Mouse (Mus musculus) kidney, adult 8-10 months (tissue): Measurements from ENCODE around the gene Clmp.
A peak's percentile ranks its signal among the peaks of the same experiment; 100 is the strongest.
"Not testable (repeated sequence)": the region's sequence is repeated elsewhere in the genome, so short reads cannot be mapped to it uniquely, and the experiment has no call there.

Source experiments
- DNase-seq, 2 experiments: peaks; one replicate each; pipeline ENCODE4 v3.0.0; 2022

The Clmp gene

GRCm38 (mm10) chr9:40737117-40737516, 51.4 kb downstream of the Clmp start:
- no peak for DNase-seq

- no peak for DNase-seq
Measured at GRCm38 (mm10) chr9:40743525-40744034, 57.8 kb downstream of the Clmp start.

- no peak for DNase-seq
Measured at GRCm38 (mm10) chr9:40744233-40744632, 58.5 kb downstream of the Clmp start.

GRCm38 (mm10) chr9:40746796-40747195, 61.0 kb downstream of the Clmp start:
- no peak for DNase-seq

- DNase-seq = no peak
Measured at GRCm38 (mm10) chr9:40747249-40747648, 61.5 kb downstream of the Clmp start.

GRCm38 (mm10) chr9:40749832-40750620, 64.3 kb downstream of the Clmp start:
- peak in 1 of 2 experiments; percentile 56 for DNase-seq

GRCm38 (mm10) chr9:40751749-40752148, 66.0 kb downstream of the Clmp start:
- no peak for DNase-seq

GRCm38 (mm10) chr9:40756401-40756800, 70.6 kb downstream of the Clmp start:
- DNase-seq = peak; percentile 53 to 67

- DNase-seq = peak; percentile 68 to 69
Measured at GRCm38 (mm10) chr9:40757105-40757626, 71.4 kb downstream of the Clmp start.

GRCm38 (mm10) chr9:40757685-40758270, 72.0 kb downstream of the Clmp start:
- peak; percentile 71 to 73 for DNase-seq

GRCm38 (mm10) chr9:40762354-40762753, 76.6 kb downstream of the Clmp start:
- DNase-seq = no peak

GRCm38 (mm10) chr9:40764887-40765580, 79.3 kb downstream of the Clmp start:
- DNase-seq = no peak

GRCm38 (mm10) chr9:40765581-40765940, 79.8 kb downstream of the Clmp start:
- DNase-seq = no peak

- no peak for DNase-seq
Measured at GRCm38 (mm10) chr9:40766058-40766605, 80.4 kb downstream of the Clmp start.

GRCm38 (mm10) chr9:40767946-40768345, 82.2 kb downstream of the Clmp start:
- no peak for DNase-seq

- DNase-seq = no peak
Measured at GRCm38 (mm10) chr9:40772246-40772645, 86.5 kb downstream of the Clmp start.

GRCm38 (mm10) chr9:40773142-40773541, 87.4 kb downstream of the Clmp start:
- not testable (repeated sequence) for DNase-seq

GRCm38 (mm10) chr9:40773869-40774268, 88.1 kb downstream of the Clmp start:
- DNase-seq = no peak

- no peak for DNase-seq
Measured at GRCm38 (mm10) chr9:40776044-40776443, 90.3 kb downstream of the Clmp start.

GRCm38 (mm10) chr9:40776459-40777248, 90.9 kb downstream of the Clmp start:
- peak; percentile 78 to 84 for DNase-seq

GRCm38 (mm10) chr9:40780111-40780510, 94.3 kb downstream of the Clmp start:
- no peak for DNase-seq
